Mouse (Mus musculus): ENCODE data around the gene Tinf2.

DNA sequence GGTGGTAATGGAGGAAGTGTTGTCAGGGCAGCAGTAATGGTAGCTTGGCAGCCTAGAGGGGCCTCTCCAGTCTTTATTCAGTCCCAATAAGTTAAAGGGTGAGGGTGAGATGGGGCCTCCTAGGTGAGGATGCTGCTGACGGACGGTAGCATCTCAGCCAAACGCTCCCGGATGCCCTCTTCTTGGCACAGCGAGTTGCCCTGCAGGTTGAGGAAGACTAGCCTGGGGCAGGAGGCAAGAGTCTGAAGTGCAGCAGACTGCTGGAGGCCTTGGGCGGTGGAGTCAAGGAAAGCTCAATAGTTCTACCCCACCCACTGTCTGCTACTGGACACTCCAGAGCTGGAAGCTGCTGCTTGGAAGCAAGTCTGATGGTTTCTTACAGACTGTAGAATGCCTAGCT, 34.7 kb upstream of the Tinf2 start:
- no peak for TF ChIP-seq CTCF (IDR thresholded peaks at IDR 0.05; ENCODE audit: low read depth)
- TF ChIP-seq EP300 (optimal IDR thresholded peaks at IDR 0.05): no peak
